ENCODE assay signal across 8 mouse cellular contexts in the genomic region with DNA sequence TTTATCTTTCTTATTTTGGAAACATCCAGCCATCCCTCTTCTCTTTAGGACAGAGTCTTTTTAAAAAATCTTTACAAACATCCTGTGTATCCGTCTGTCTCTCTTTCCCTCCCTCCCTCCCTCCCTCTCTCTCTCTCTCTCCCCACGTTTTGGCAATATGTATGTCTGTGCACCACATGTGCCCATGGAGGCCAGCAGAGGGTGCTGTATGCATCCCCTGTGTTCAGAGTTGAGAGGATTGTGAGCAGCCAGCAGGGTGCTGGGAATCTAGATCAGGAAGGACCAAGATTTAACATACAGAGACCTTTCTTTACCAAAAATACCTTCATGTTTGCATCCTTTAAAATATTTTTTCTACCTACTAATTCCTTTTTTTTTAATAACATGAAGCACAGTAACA. TPM values are rescaled to one million over a fixed set of nuclear protein-coding genes. Genes with fewer than 3 reads are reported as not detected.
DNase-seq lines count a peak whose midpoint lies in the region; ATAC-seq and TF ChIP-seq lines count a peak whose summit lies in the region.

No protein-coding gene starts in this region.

- TF ChIP-seq POLR2A in limb, embryonic 14.5 days (IDR thresholded peaks at IDR 0.05; ENCODE audit: borderline replicate concordance, extremely low read depth, insufficient read depth, insufficient read length), result no peak

- no peaks in the 10 kb centered on the region for H3K36me3 ChIP-seq in embryonic facial prominence, embryonic 14.5 days (ENCODE audit: control insufficient read depth, insufficient read depth, low read length)
- peaks cover 8% of the 10 kb centered on the region; the same call in 1 of the 2 replicates for H3K36me3 ChIP-seq in limb, embryonic 14.5 days (ENCODE audit: control insufficient read depth, insufficient read depth, low read length)
- no peaks in the 10 kb centered on the region for H3K36me3 ChIP-seq in midbrain, embryonic 15.5 days (replicated peaks)

- peak overlapping the region; percentile 82 for H3K4me3 ChIP-seq in layer of hippocampus, adult 2 months
- peak overlapping the region; percentile 80 for H3K4me3 ChIP-seq in embryonic facial prominence, embryonic 14.5 days (ENCODE audit: low read depth, low read length)
- H3K4me3 ChIP-seq in limb, embryonic 14.5 days (replicated peaks; ENCODE audit: low read length), result peak overlapping the region; percentile 79
- peak overlapping the region; percentile 55 for H3K4me3 ChIP-seq in midbrain, embryonic 15.5 days

- H3K27ac ChIP-seq in layer of hippocampus, adult 2 months, result no peak overlapping the region
- no peak overlapping the region for H3K27ac ChIP-seq in embryonic facial prominence, embryonic 14.5 days (replicated peaks; ENCODE audit: low read depth, low read length)
- H3K27ac ChIP-seq in limb, embryonic 14.5 days (replicated peaks; ENCODE audit: low read depth, low read length), result no peak overlapping the region
- H3K27ac ChIP-seq in midbrain, embryonic 15.5 days, result no peak overlapping the region; the same call in 1 of the 2 replicates

- H3K9me3 ChIP-seq in embryonic facial prominence, embryonic 14.5 days (ENCODE audit: control insufficient read depth, low read length), result no peaks in the 10 kb centered on the region
- H3K9me3 ChIP-seq in limb, embryonic 14.5 days (ENCODE audit: control insufficient read depth, low read length), result no peaks in the 10 kb centered on the region
- H3K9me3 ChIP-seq in midbrain, embryonic 15.5 days, result no peaks in the 10 kb centered on the region

- 13% methylated on average over 2 of the region's 2 CpGs for WGBS in embryonic facial prominence, embryonic 14.5 days
- WGBS in limb, embryonic 14.5 days, result 15% methylated on average over 2 of the region's 2 CpGs
- 14% methylated on average over 2 of the region's 2 CpGs for WGBS in midbrain, embryonic 15.5 days

- H3K4me2 ChIP-seq in embryonic facial prominence, embryonic 14.5 days (ENCODE audit: low read depth, low read length), result peak overlapping the region; percentile 70
- H3K4me2 ChIP-seq in limb, embryonic 14.5 days (replicated peaks; ENCODE audit: low read depth, low read length, severe bottlenecking), result peak overlapping the region; percentile 82
- peak overlapping the region; percentile 53 for H3K4me2 ChIP-seq in midbrain, embryonic 15.5 days

- no peak overlapping the region for H3K9ac ChIP-seq in embryonic facial prominence, embryonic 14.5 days (ENCODE audit: low read depth, low read length)
- no peak overlapping the region for H3K9ac ChIP-seq in limb, embryonic 14.5 days (ENCODE audit: low read depth, low read length, severe bottlenecking)
- H3K9ac ChIP-seq in midbrain, embryonic 15.5 days, result no peak overlapping the region

- peak; percentile 72 for TF ChIP-seq CTCF in layer of hippocampus, adult 2 months (conservative IDR thresholded peaks at IDR 0.05)

- no peaks in the 10 kb centered on the region for H3K4me1 ChIP-seq in embryonic facial prominence, embryonic 14.5 days (ENCODE audit: control insufficient read depth, insufficient read depth, low read length)
- peaks cover 6% of the 10 kb centered on the region for H3K4me1 ChIP-seq in limb, embryonic 14.5 days (ENCODE audit: control insufficient read depth, insufficient read depth, low read length)
- H3K4me1 ChIP-seq in midbrain, embryonic 15.5 days, result peaks cover 21% of the 10 kb centered on the region

- no peaks in the 10 kb centered on the region for H3K27me3 ChIP-seq in embryonic facial prominence, embryonic 14.5 days (replicated peaks; ENCODE audit: control insufficient read depth, insufficient read depth, low read length)
- H3K27me3 ChIP-seq in limb, embryonic 14.5 days (ENCODE audit: control insufficient read depth, insufficient read depth, low read length), result no peaks in the 10 kb centered on the region
- H3K27me3 ChIP-seq in midbrain, embryonic 15.5 days (replicated peaks), result no peaks in the 10 kb centered on the region

- no peak for ATAC-seq in embryonic facial prominence, embryonic 14.5 days (ENCODE audit: low read depth)
- ATAC-seq in limb, embryonic 14.5 days (ENCODE audit: low FRiP score, low read depth), result no peak
- no peak for ATAC-seq in midbrain, embryonic 15.5 days (replicated peaks)

- DNase-seq in layer of hippocampus, adult 2 months (ENCODE audit: low spot score in 2 of 2), result no peak
- no peak for DNase-seq in layer of hippocampus, adult 18-20 months (ENCODE audit: low spot score in 2 of 2)
- peak; percentile 72 for DNase-seq in adrenal gland, postnatal 14 days
- peak; percentile 75 for DNase-seq in embryonic facial prominence, embryonic 14.5 days (ENCODE audit: low spot score)
- peak; percentile 53 for DNase-seq in heart, postnatal 4 days
- peak; percentile 59 for DNase-seq in limb, embryonic 14.5 days (ENCODE audit: low spot score)
- DNase-seq in testis, postnatal 10 days (ENCODE audit: low spot score), result peak; percentile 65

RNA-seq across cellular contexts. Expression of a gene that starts 7.5 kb away (rescaled TPM):
- 10 to 100 TPM; 75.1 to 80.5 TPM for total RNA-seq in layer of hippocampus, adult 2 months (2021)
- total RNA-seq in layer of hippocampus, adult 18-20 months (2021), result 10 to 100 TPM; 72.0 to 73.3 TPM
- total RNA-seq in adrenal gland, postnatal 14 days (2021), result 93.6 and 95.6 TPM in 2 replicates
- 180 and 198 TPM in 2 replicates for polyA plus RNA-seq in embryonic facial prominence, embryonic 14.5 days (2014; fragmentation: Nextera tagmentation; extraction: Ambion mirVana)
- total RNA-seq in heart, postnatal 4 days (2021), result 10 to 100 TPM; 83.9 to 85.6 TPM
- polyA plus RNA-seq in limb, embryonic 14.5 days (2012; rRNA removed), result 70.6 and 84.2 TPM in 2 replicates
- 192 and 198 TPM in 2 replicates for polyA plus RNA-seq in limb, embryonic 14.5 days (2014; fragmentation: Nextera tagmentation; extraction: Ambion mirVana)
- 180 and 183 TPM in 2 replicates for polyA plus RNA-seq in midbrain, embryonic 15.5 days (2015; fragmentation: Nextera tagmentation; extraction: Ambion mirVana)

RNA-seq across cellular contexts. Expression of a gene that starts 7.9 kb away (rescaled TPM):
- total RNA-seq in layer of hippocampus, adult 2 months (2021), result 10 to 100 TPM; 56.1 to 59.6 TPM
- total RNA-seq in layer of hippocampus, adult 18-20 months (2021), result 10 to 100 TPM; 55.6 to 56.0 TPM
- total RNA-seq in adrenal gland, postnatal 14 days (2021), result 28.9 and 30.7 TPM in 2 replicates
- polyA plus RNA-seq in embryonic facial prominence, embryonic 14.5 days (2014; fragmentation: Nextera tagmentation; extraction: Ambion mirVana), result 34.6 and 37.5 TPM in 2 replicates
- 10 to 100 TPM; 25.3 to 29.2 TPM for total RNA-seq in heart, postnatal 4 days (2021)
- polyA plus RNA-seq in limb, embryonic 14.5 days (2012; rRNA removed), result 39.7 and 47.3 TPM in 2 replicates
- 41.9 and 43.1 TPM in 2 replicates for polyA plus RNA-seq in limb, embryonic 14.5 days (2014; fragmentation: Nextera tagmentation; extraction: Ambion mirVana)
- 77.6 and 78.2 TPM in 2 replicates for polyA plus RNA-seq in midbrain, embryonic 15.5 days (2015; fragmentation: Nextera tagmentation; extraction: Ambion mirVana)

RNA-seq across cellular contexts. Expression of a gene that starts 37.3 kb away (rescaled TPM):
- 10 to 100 TPM; 44.8 to 46.9 TPM for total RNA-seq in layer of hippocampus, adult 2 months (2021)
- total RNA-seq in layer of hippocampus, adult 18-20 months (2021), result 10 to 100 TPM; 51.5 to 51.8 TPM
- total RNA-seq in adrenal gland, postnatal 14 days (2021), result 51.2 and 57.3 TPM in 2 replicates
- 31.0 and 32.2 TPM in 2 replicates for polyA plus RNA-seq in embryonic facial prominence, embryonic 14.5 days (2014; fragmentation: Nextera tagmentation; extraction: Ambion mirVana)
- 10 to 100 TPM; 22.1 to 28.0 TPM for total RNA-seq in heart, postnatal 4 days (2021)
- polyA plus RNA-seq in limb, embryonic 14.5 days (2012; rRNA removed), result 51.1 and 63.5 TPM in 2 replicates
- 27.6 and 33.1 TPM in 2 replicates for polyA plus RNA-seq in limb, embryonic 14.5 days (2014; fragmentation: Nextera tagmentation; extraction: Ambion mirVana)
- 46.2 and 48.5 TPM in 2 replicates for polyA plus RNA-seq in midbrain, embryonic 15.5 days (2015; fragmentation: Nextera tagmentation; extraction: Ambion mirVana)

RNA-seq across cellular contexts. Expression of a gene that starts 59.7 kb away (rescaled TPM):
- 1 to 10 TPM in 1 of 2 experiments, under 1 TPM in 1; 0.69 to 1.2 TPM for total RNA-seq in layer of hippocampus, adult 2 months (2021)
- under 1 TPM; 0.35 to 0.61 TPM for total RNA-seq in layer of hippocampus, adult 18-20 months (2021)
- 5.0 and 5.4 TPM in 2 replicates for total RNA-seq in adrenal gland, postnatal 14 days (2021)
- 0.96 and 1.3 TPM in 2 replicates for polyA plus RNA-seq in embryonic facial prominence, embryonic 14.5 days (2014; fragmentation: Nextera tagmentation; extraction: Ambion mirVana)
- total RNA-seq in heart, postnatal 4 days (2021), result 1 to 10 TPM; 1.9 to 2.2 TPM
- 5.1 and 5.9 TPM in 2 replicates for polyA plus RNA-seq in limb, embryonic 14.5 days (2012; rRNA removed)
- 0.58 and 1.4 TPM in 2 replicates for polyA plus RNA-seq in limb, embryonic 14.5 days (2014; fragmentation: Nextera tagmentation; extraction: Ambion mirVana)
- 13.3 and 13.7 TPM in 2 replicates for polyA plus RNA-seq in midbrain, embryonic 15.5 days (2015; fragmentation: Nextera tagmentation; extraction: Ambion mirVana)

Comparison
In these comparisons a context has a peak if more than half of its experiments do, and no peak if none do; other contexts are left out.
1. DNase-seq: peak in adrenal gland, postnatal 14 days (single experiment), embryonic facial prominence, embryonic 14.5 days (single experiment), heart, postnatal 4 days (single experiment), limb, embryonic 14.5 days (single experiment) and testis, postnatal 10 days (single experiment); none in layer of hippocampus, adult 2 months (0 of 2) and layer of hippocampus, adult 18-20 months (0 of 2).
2. Peak in every context shown above with its lines, with median percentiles within 50 percentile points of each other: H3K4me3 ChIP-seq and H3K4me2 ChIP-seq.